Mouse (Mus musculus) heart, embryonic 12.5 days (tissue): Measurements from ENCODE around the gene Hip1r. TPM values are rescaled to one million over a fixed set of nuclear protein-coding genes. Genes with fewer than 3 reads are reported as not detected.
A peak's percentile ranks its signal among the peaks of the same experiment; 100 is the strongest.

Experiments used
- ATAC-seq: fragments of 200-750 bp; cut with Nextera tagmentation; 2 replicates; pipeline ENCODE4 v1.8.0; 2017; ENCODE audit warnings: moderate TSS enrichment, moderate library complexity; ENCODE audit not compliant: insufficient number of reproducible peaks, low FRiP score
- H3K27ac ChIP-seq: fragments of 300-500 bp; sonication (generic); 2 replicates; pipeline ENCODE4 v1.5.1; 2016; ENCODE audit warnings: mild to moderate bottlenecking, moderate library complexity; ENCODE audit not compliant: poor library complexity, severe bottlenecking
- H3K27me3 ChIP-seq: fragments of 300-500 bp; sonication (generic); replicated peaks from 2 replicates; pipeline ENCODE4 v1.6.1; 2016; ENCODE audit warnings: mild to moderate bottlenecking, moderate library complexity
- H3K36me3 ChIP-seq: fragments of 300-500 bp; sonication (generic); 2 replicates; pipeline ENCODE4 v1.6.1; 2016; ENCODE audit warnings: mild to moderate bottlenecking, moderate library complexity
- H3K4me1 ChIP-seq: fragments of 300-500 bp; sonication (generic); replicated peaks from 2 replicates; pipeline ENCODE4 v1.6.1; 2016; ENCODE audit warnings: mild to moderate bottlenecking
- H3K4me2 ChIP-seq: fragments of 300-500 bp; sonication (generic); 2 replicates; pipeline ENCODE4 v1.6.1; 2016; ENCODE audit warnings: mild to moderate bottlenecking, moderate library complexity
- H3K4me3 ChIP-seq: fragments of 300-500 bp; sonication (generic); 2 replicates; pipeline ENCODE4 v1.5.1; 2016; ENCODE audit warnings: mild to moderate bottlenecking
- H3K9ac ChIP-seq: fragments of 300-500 bp; sonication (generic); 2 replicates; pipeline ENCODE4 v1.6.1; 2016; ENCODE audit warnings: mild to moderate bottlenecking, moderate library complexity
- H3K9me3 ChIP-seq: fragments of 300-500 bp; sonication (generic); replicated peaks from 2 replicates; pipeline ENCODE4 v1.6.1; 2016; ENCODE audit warnings: mild to moderate bottlenecking, moderate library complexity
- WGBS: fragments of 180-500 bp; shearing (Covaris S2); methylation state at CpG from one replicate; pipeline ENCODE4 v1.1.7; 2016; 5-methylcytosine and 5-hydroxymethylcytosine counted together
- polyA plus RNA-seq: library from polyadenylated mRNA; unstranded; fragments of >200 nt; fragmentation: Nextera tagmentation; extraction: Ambion mirVana; gene quantifications from 2 replicates; pipeline ENCODE4 v1.2.1, GENCODE M21; 2016

Gene Hip1r
- polyA plus RNA-seq, 1 experiment from 2014 or later: 7.5 TPM

- Histone ChIP-seq H3K27ac (peak overlapping the region; percentile 95), H3K4me2 (peak overlapping the region; percentile 19), H3K27me3 (no peaks in the 10 kb centered on the region), H3K36me3 (peaks cover 6% of the 10 kb centered on the region), H3K9ac (peak overlapping the region; percentile 28; the same call in 1 of the 2 replicates), H3K4me1 (peaks cover 86% of the 10 kb centered on the region), H3K4me3 (no peak overlapping the region), H3K9me3 (0 out of 2 replicates have a peak, but pooled peaks cover 2% of the 10 kb centered on the region)
- 87% methylated on average over 5 of the region's 5 CpGs for WGBS
- ATAC-seq: no peak
These were observed 53.1 kb downstream of the Hip1r start for GRCm38 (mm10) chr5:124026568-124026967.

- H3K36me3 ChIP-seq: peaks cover 3% of the 10 kb centered on the region
- WGBS: 25% methylated on average over 19 of the region's 19 CpGs
- no peak for ATAC-seq
- peak overlapping the region; percentile 71 for H3K9ac ChIP-seq
- 0 out of 2 replicates have a peak, but pooled peaks cover 2% of the 10 kb centered on the region for H3K9me3 ChIP-seq
- peak overlapping the region; percentile 29 for H3K4me3 ChIP-seq
- peak overlapping the region; percentile 95 for H3K27ac ChIP-seq
- no peaks in the 10 kb centered on the region for H3K27me3 ChIP-seq
- peaks cover 75% of the 10 kb centered on the region for H3K4me1 ChIP-seq
- H3K4me2 ChIP-seq: peak overlapping the region; percentile 64
These were observed 54.5 kb downstream of the Hip1r start for GRCm38 (mm10) chr5:124027702-124028470.

- Histone ChIP-seq H3K36me3 (peaks cover 3% of the 10 kb centered on the region), H3K4me2 (peak overlapping the region; percentile 84), H3K27ac (peak overlapping the region; percentile 95), H3K9me3 (0 out of 2 replicates have a peak, but pooled peaks cover 2% of the 10 kb centered on the region), H3K4me3 (peak overlapping the region; percentile 29), H3K4me1 (peaks cover 67% of the 10 kb centered on the region), H3K27me3 (no peaks in the 10 kb centered on the region), H3K9ac (peak overlapping the region; percentile 71)
- ATAC-seq: no peak
- 42% methylated on average over 7 of the region's 7 CpGs for WGBS
These were observed 55.3 kb downstream of the Hip1r start for GRCm38 (mm10) chr5:124028680-124029079.

GRCm38 (mm10) chr5:124029220-124030035 lies 56.0 kb downstream of the Hip1r start:
- ATAC-seq: no peak

GRCm38 (mm10) chr5:124030386-124031067 lies 57.1 kb downstream of the Hip1r start:
- no peak for ATAC-seq

More at GRCm38 (mm10) chr5:124029220-124030035, 56.0 kb downstream of the Hip1r start:
- Histone ChIP-seq H3K27ac (peak overlapping the region; percentile 76), H3K9me3 (0 out of 2 replicates have a peak, but pooled peaks cover 2% of the 10 kb centered on the region), H3K9ac (peak overlapping the region; percentile 99), H3K4me1 (peaks cover 60% of the 10 kb centered on the region), H3K4me2 (peak overlapping the region; percentile 84), H3K36me3 (peaks cover 3% of the 10 kb centered on the region), H3K4me3 (peak overlapping the region; percentile 91), H3K27me3 (no peaks in the 10 kb centered on the region)
- 65% methylated on average over 19 of the region's 19 CpGs for WGBS

GRCm38 (mm10) chr5:124031068-124031955 lies 57.9 kb downstream of the Hip1r start:
- Histone ChIP-seq H3K4me3 (peak overlapping the region; percentile 91), H3K9me3 (0 out of 2 replicates have a peak, but pooled peaks cover 2% of the 10 kb centered on the region), H3K27me3 (no peaks in the 10 kb centered on the region), H3K9ac (peak overlapping the region; percentile 99), H3K27ac (peak overlapping the region; percentile 99), H3K4me1 (peaks cover 46% of the 10 kb centered on the region), H3K36me3 (peaks cover 3% of the 10 kb centered on the region), H3K4me2 (peak overlapping the region; percentile 84)
- peak; percentile 65 for ATAC-seq
- WGBS: under 1% methylated on average over 26 of the region's 26 CpGs

More at GRCm38 (mm10) chr5:124030386-124031067, 57.1 kb downstream of the Hip1r start:
- 23% methylated on average over 12 of the region's 12 CpGs for WGBS
- peaks cover 52% of the 10 kb centered on the region for H3K4me1 ChIP-seq
- H3K9ac ChIP-seq: peak overlapping the region; percentile 99
- H3K9me3 ChIP-seq: 0 out of 2 replicates have a peak, but pooled peaks cover 2% of the 10 kb centered on the region
- H3K27me3 ChIP-seq: no peaks in the 10 kb centered on the region
- H3K36me3 ChIP-seq: peaks cover 3% of the 10 kb centered on the region
- H3K4me2 ChIP-seq: peak overlapping the region; percentile 84
- H3K27ac ChIP-seq: peak overlapping the region; percentile 99
- H3K4me3 ChIP-seq: peak overlapping the region; percentile 91

- Histone ChIP-seq H3K27ac (peak within 1 kb of the TSS; percentile 99), H3K4me2 (peak within 1 kb of the TSS; percentile 84)
- WGBS: under 1% methylated on average over 52 of the region's 52 CpGs
These were observed 58.6 kb downstream of the Hip1r start, which contains the start of gene Vps37b for GRCm38 (mm10) chr5:124032001-124032508. Gene Vps37b, minus strand, starts transcription at chr5:124032270.

GRCm38 (mm10) chr5:124034471-124034870 lies 61.0 kb downstream of the Hip1r start:
- no peak overlapping the region for H3K9ac ChIP-seq
- no peaks in the 10 kb centered on the region for H3K36me3 ChIP-seq
- H3K9me3 ChIP-seq: no peaks in the 10 kb centered on the region
- no peak for ATAC-seq
- H3K27me3 ChIP-seq: no peaks in the 10 kb centered on the region
- no peak overlapping the region for H3K4me2 ChIP-seq
- WGBS: 71% methylated on average over 11 of the region's 11 CpGs
- no peak overlapping the region for H3K4me3 ChIP-seq
- peaks cover 31% of the 10 kb centered on the region for H3K4me1 ChIP-seq
- H3K27ac ChIP-seq: no peak overlapping the region

More at GRCm38 (mm10) chr5:124032001-124032508, 58.6 kb downstream of the Hip1r start, which contains the start of gene Vps37b:
- Histone ChIP-seq H3K4me3 (peak within 1 kb of the TSS; percentile 91), H3K9me3 (0 out of 2 replicates have a peak, but pooled peaks cover 2% of the 10 kb centered on the region), H3K36me3 (peaks cover 3% of the 10 kb centered on the region), H3K4me1 (peaks cover 46% of the 10 kb centered on the region), H3K9ac (peak within 1 kb of the TSS; percentile 99), H3K27me3 (no peaks in the 10 kb centered on the region)
- peak; percentile 85 for ATAC-seq

- H3K36me3 ChIP-seq: no peaks in the 10 kb centered on the region
- peaks cover 28% of the 10 kb centered on the region for H3K4me1 ChIP-seq
- ATAC-seq: no peak
- H3K4me3 ChIP-seq: no peak overlapping the region
- H3K27me3 ChIP-seq: no peaks in the 10 kb centered on the region
- no peak overlapping the region for H3K9ac ChIP-seq
- no peak overlapping the region for H3K4me2 ChIP-seq
- no peak overlapping the region for H3K27ac ChIP-seq
- 75% methylated on average over 9 of the region's 9 CpGs for WGBS
- H3K9me3 ChIP-seq: no peaks in the 10 kb centered on the region
These were observed 62.0 kb downstream of the Hip1r start for GRCm38 (mm10) chr5:124035406-124035805.
